Mouse (Mus musculus) thymus, postnatal 10 days (tissue): ENCODE data around the gene Adam11.
A peak's percentile ranks its signal among the peaks of the same experiment; 100 is the strongest.

Source experiments
- DNase-seq, 2 experiments: peaks; one replicate each; pipeline ENCODE4 v3.0.0; 2021; ENCODE audit warnings: low spot score in 2 of 2

Adam11 gene

DNA sequence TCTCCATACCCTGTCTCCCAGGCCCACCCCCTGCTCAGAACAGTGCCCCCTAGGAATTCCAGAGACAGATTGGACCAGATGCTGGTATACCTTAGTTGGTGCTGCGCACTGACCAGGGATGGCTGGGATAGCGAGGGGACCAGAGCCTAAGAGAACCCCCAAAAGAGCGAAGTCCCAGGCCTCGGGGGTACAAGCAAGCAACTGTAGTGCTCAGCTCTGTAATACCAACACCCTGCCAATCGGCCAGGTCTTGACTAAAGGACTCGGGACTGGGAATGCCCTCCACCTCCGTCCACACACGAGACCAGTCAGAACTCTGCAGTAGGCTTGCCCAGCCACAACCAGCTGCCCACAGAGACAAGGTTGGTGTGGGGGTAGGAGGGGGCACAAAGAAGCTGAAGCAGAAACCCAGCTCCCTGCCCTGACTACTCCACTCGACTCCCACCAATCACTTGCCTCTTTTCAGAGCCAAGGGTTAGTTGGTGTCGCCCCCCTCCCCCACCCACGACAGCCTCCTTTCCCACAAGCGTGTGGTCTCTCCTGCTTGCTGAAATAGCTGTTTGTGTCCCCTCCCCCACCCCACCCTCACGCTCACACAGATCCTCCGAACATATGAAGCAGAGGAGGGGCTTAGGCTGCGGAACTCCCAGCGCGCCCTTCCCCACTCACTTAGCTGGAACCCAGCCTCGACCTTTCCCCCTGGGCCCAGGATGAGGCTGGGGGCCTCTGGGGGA, 7.5 kb upstream of the Adam11 start:
- peak; percentile 80 to 85 for DNase-seq

DNA sequence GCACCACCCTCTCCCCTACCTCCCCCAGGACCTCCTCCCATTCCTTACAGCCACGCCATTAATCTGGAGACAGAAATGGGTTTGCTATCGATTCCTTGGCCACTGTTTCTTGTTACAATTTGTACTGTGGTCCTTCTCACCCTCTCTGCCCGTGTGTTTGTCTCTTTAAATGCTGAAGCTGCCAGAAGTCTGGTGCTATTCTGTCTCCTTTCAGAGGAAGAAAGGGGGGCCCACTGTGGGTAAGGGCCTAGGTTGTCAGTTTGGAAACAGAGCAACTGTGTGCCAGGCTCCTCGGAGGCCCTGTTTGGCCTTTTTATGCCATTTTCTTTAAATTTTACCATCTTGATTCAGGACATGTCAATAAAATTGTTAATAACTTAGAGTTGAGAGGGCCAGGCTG, 6.8 kb upstream of the Adam11 start:
- DNase-seq = peak; percentile 57 to 63

DNA sequence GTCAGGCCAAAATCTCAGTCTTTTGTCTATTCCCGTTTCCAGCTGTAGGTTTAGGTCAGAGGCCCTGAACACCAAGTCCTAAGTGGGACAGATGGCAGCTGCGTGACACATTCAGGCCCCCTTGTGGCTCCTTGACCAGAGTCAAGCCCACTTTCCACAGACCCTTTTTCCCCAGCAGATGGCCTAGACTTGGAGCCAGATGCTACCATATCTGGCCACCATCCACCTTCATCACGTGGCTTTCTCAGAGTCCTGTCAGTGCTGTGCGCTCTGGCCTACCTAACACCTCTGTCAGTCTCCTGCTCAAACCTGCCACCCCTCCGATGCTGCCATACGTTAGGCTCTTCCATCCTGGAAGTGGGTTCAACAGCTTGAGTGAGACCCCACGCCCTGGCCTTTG, 5.8 kb upstream of the Adam11 start:
- no peak for DNase-seq

DNA sequence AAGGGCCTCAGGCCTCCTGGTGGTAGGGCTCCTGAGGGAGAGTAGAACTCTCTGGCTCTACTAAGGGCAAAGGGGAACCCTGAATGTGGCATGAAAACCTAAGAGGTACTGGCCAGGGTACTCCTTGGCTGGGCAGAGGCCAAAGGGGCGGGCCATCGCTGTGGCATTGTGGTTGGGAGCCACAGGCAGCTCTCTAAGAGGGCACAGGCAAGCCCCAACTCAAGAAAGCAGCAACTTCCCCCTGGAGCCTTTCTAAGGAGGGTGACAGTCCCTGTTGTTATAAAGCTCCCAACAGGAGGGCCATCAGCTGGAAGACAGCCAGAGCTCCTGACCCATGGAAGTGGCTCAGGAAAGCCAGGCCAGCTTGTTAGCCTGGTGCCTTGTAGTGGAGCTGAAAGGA, 2.3 kb upstream of the Adam11 start:
- no peak for DNase-seq

DNA sequence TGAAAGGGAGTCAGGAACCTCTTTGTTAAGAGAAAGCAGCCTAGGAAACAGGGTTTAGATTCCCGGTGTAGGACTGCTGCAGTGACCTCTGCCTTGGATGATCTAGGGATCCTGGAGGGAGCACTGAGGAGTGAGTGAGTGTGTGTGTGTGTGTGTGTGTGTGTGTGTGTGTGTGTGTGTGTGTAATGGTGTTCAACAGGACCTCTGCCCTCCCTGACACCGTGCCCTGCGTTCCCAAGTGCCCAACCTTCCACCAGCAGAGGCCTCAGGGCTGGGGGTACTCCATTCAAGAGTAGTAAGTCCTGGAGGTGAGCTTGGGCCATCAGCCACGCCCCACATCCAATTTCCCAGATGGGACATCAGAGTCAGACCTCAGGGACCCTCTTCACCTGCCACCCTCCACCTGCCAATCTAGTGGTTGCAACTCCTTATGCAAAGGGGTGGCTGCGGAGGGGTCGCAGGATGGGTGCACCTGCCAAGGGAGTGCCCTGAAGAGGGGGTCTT, 382 bp upstream of the Adam11 start:
- DNase-seq = no peak

DNA sequence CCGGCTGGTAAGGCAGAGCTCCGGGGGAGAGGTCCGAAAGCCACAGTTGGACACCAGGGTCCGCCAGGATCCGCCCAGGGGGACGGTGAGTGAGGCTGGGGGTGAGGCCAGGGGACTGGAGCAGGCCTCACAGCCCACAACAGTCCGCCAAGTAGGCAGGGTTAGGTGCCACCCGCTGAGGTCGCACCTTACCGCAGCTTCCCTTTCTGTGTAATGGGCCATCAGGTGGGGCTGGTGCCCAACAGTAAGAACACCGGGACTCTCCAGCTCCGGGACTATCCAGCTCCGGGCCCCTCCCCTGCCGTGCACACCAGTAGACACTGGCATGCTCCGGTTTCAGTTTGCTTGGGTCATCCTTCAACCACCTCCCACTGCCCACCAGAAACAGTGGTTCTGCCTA, 1.0 kb downstream of the Adam11 start:
- DNase-seq = peak in 1 of 2 experiments; percentile 15

DNA sequence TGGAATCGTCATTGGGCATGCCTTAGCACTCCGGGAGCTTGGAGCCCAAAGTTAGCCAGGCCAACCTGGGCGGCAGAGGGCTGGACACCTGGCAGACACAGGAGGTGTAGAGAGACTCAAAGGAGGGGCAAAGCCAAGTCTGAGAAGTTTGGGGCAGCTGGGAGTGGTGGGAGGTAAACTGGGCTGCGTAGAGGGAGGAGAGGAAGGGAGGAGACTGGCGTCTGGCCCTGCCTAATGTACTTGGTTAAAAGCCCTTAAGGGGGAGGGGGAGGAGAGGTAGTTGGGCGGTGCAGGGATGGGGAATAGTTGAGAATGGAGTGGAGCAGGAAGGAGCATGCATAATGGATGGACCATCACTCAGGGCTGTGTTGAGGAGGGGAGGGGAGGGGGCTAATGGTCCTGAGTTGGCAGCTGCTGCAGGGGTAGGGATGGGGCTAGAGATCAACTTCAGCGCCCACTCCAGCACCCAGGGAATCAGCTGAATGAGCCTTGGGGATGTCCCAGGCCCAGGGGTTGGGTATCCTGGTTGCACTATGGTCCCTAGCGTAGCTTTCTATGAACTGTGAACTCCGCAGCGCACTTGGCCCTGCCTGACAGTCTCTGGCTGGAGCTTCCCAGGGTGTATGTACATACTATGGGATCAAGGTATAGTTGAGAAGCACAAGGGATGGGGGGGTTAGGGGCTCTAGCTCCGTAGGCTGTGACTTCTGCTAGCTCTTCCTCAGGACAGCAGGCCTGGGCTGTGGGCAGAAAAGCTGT, 1.9 kb downstream of the Adam11 start:
- DNase-seq = no peak

DNA sequence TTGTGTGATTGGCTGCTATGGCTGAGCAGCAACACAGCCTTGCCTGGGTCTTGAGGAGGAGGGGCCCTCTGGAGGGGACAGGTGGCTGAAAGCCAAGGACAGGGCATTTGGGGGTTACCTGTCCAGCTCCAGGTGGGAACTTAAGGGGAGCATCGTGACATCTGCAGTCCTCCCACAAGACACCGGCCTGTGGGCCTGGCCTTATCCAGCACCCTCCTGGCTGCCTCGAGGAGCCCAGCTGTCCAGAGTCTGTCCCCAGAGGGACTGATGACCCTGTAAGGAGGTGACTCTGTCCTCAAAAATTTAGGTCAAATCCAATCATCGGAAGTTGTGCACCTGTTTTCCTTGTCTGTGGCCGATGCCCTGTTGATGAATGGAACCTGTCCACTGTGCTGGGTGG, 4.2 kb downstream of the Adam11 start:
- DNase-seq = no peak

DNA sequence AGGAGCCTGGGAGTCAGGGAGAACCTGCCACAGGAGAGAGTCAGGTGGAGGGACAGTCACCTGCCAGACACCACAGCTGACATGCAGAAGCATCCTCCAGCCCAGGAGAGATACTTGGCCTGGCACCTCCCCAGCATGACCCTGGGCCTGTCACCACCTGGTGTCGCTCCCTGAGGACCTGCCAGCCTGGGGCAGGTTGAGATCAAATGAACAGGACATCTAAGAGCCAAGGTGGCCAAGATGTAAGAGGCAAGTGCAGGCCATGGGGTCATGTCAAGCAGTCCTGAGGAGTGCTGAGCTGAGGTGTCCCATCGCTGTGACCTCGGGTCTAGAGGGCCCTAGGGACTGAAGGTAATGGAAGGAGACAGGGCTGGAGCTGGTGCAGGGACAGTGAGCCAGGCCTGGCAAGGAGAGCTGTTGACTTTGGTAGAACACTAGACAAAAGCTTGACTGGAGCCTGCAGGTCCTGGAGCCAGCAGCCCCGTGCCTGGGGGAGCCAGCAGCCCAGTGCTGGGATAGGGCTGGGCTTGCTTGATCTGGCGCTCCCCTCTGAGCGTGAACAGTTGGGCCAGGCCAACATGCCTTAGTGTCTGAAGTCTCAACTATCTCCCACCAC, 5.9 kb downstream of the Adam11 start:
- DNase-seq = no peak

DNA sequence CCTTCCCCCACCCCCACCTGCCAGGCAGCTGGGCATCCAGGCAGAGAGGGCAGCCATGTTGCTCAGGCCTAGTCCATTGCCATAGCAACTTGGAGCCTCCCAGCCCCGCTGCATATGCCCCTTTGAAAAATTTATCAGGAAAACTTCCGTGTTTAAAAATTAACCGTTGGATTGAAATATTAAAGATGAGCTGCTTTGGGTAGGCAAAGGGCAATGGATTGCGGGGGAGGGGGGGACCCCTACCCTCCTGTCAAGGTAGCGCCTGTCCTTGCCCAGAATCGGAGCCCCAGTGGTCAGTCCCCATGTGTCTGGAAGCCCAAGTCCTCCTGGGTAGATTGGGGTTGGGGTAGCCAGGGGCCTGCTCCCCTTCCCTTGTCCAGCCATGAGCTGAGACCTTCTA, 7.9 kb downstream of the Adam11 start:
- DNase-seq = no peak

DNA sequence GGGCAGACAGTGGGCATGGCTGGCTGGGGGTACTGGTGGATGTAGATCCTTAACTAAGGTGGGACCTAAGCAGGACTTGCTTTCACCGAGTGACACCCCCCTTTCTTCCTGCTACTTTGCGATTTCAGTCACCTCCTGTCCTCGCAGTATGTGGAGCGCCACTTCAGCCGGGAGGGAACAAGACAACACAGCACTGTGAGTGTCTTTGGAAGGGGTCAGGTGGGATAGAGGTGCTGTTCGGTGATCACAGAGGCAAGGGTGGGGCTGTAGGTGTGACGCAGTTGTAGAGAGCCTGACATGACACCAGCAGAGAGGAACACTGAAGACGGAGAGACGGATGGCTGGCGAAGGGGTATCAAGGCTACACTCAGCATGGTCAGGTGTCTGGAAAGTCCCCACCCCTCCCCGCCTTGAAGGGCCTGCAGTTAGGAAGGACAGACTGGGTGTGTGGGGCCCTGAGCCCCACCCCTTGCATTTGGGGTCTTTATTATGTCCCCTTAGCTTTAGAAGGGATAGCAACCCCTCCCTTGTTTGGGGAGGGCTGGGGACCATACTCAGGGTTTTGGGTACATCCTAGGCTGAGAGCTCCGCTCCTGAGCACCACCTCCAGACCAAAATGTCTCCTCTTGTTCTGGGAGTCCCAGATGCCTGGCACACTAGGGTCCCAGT, 8.9 kb downstream of the Adam11 start:
- DNase-seq = no peak

DNA sequence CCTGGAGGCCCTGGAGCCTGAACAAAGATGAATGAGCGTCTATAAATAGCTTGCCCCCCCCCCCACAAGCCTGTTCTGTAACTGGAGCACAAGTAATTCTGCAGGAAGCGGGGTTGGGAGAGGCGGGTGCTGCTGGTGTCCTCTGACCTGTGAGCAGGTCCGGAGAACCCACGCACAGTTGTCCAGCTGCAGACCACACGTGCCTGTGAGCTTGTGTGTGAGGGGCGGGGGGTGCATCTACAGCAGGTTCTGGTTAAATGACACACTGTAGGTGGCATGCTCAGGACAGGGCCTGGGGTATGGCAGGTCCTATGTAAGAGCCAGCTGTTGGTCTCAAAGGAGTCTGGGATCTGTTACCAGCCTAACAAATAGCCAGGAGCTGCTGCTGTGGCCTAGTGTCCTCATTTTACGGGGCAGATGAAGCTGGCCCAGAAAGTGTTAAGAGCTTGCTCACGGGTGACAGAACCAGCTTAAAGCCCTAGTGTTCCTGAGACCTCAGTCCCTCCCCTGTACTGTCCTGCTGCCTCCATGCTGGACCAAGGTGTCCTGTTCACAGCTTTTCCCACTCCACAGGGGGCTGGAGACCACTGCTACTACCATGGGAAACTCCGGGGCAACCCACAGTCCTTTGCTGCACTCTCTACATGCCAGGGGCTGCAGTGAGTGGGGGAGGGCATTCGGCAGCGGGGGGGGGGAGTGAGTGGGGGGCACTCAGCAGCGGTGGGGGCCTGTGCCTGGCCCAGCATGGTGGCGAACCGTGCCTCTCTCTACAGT, 9.6 kb downstream of the Adam11 start:
- DNase-seq = no peak

DNA sequence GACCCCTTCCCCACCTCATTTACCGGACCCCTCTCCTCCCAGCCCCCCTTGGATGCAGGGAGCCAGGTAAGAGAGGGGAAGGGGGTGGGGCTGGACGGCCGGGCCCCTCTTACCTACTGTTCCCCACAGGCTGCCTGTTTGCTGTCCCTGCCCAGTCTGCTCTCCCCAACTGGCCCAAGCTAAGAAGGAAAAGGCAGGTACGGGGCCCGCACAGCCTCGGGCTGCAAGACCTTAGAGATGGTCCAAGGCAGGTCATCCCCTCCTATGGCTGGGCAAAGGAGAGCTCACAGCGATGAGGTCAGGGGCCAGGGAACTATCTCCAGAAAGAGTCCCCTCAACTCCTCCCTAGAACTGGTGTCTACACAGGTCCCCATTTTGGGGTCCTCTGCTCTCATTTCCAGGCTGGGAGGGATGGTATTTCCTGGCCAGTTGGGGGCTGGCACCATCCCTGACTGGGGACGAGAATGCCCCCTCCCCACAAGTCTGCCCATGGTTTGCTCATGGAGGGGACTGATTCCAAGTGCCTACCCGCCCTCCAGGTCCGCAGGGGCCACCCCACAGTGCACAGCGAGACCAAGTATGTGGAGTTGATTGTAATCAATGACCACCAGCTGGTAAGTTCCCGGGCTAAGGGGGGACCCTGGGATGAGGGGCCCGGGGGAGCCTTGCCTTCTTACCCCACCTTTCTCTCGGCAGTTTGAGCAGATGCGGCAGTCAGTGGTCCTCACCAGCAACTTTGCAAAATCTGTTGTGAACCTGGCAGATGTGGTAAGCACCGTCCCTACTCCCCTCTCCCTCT, 10.9 kb downstream of the Adam11 start:
- no peak for DNase-seq

DNA sequence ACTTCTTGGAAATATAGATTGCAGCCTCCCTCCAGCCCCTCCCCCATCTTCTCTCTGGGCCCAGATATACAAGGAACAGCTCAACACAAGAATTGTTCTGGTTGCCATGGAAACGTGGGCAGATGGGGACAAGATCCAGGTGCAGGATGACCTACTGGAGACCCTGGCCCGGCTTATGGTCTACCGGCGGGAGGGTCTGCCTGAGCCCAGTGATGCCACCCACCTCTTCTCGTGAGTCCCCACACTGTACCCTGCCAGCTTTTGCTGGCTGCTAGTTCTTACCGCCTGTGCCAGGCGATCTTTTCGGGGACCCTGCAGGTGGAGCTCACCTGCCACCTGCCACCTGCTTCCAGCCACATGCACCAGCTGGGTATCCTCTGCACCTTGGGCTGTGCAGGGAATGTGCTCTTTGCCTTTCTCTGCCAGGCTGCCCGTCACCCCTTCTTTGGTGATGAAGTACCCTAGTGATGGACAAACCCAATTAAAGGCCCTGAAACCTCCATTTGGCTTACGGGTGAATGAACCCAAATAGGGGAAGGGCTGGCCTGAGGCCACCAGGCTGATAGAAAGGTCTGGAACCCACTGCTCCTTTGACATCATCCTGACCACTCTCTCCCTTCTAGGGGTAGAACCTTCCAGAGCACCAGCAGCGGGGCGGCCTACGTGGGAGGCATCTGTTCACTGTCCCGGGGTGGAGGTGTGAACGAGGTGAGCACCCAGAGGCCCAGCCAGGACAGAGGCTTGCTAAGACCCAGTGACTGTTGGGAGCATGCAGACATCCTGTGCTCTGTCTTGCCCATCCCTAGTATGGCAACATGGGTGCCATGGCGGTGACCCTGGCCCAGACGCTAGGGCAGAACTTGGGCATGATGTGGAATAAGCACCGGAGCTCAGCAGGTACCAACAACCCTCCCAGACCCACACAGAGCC, 11.8 kb downstream of the Adam11 start:
- no peak for DNase-seq

DNA sequence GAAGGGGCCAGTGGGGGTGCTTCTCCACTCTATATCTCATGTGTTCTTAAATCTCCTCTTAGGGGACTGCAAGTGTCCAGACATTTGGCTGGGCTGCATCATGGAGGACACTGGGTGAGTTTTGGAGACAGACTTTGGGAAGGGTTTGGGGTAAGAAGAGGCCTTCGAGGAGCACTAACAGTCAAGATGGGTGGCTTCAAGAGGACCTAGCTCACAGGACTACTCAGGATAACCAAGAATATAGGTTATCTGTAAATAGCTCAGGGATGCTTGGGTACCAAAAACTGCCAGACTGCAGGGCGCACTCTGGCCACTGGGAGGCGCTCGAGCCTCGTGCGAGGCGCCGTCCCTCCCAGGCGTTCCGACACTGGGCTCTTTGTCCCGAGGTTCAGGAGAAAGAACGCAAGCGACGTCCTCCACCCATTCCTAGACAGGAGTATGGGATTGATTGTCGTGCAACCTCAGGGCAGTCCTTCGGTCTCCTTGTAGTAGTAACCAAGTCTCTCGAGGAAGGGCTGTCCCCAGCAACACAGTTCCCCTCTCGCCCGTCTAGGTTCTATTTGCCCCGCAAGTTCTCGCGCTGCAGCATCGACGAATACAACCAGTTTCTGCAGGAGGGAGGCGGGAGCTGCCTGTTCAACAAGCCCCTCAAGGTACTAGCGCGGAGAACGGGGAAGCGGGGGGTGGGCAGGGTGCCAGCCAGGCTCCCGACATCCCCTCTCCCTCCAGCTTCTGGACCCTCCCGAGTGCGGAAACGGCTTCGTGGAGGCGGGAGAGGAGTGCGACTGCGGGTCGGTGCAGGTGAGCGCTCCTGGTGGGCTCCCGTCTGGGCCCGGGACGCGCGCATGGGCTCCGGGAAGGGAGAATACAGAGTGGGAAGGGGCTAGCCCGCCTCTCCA, 12.7 kb downstream of the Adam11 start:
- peak; percentile 57 to 86 for DNase-seq

DNA sequence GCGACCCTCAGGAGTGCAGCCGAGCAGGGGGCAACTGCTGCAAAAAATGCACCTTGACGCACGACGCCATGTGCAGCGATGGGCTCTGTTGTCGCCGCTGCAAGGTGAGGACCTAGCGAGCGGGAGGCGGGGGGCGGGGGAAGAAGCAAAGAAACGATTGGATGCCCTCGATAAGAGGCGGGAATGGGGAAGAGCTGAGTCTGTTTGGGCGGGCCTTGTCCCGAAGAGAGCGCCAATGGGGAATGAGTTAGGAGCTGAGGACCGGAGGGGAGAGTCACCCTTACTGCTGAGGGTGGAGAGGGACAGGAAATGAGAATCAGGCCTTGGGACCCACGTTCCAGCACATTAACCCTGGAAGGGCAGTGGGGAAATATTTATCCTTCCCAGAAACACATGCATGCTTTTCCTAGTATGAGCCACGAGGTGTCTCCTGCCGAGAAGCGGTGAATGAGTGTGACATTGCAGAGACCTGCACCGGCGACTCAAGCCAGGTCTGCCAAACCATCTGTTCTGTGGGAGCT, 13.4 kb downstream of the Adam11 start:
- peak; percentile 51 to 54 for DNase-seq

DNA sequence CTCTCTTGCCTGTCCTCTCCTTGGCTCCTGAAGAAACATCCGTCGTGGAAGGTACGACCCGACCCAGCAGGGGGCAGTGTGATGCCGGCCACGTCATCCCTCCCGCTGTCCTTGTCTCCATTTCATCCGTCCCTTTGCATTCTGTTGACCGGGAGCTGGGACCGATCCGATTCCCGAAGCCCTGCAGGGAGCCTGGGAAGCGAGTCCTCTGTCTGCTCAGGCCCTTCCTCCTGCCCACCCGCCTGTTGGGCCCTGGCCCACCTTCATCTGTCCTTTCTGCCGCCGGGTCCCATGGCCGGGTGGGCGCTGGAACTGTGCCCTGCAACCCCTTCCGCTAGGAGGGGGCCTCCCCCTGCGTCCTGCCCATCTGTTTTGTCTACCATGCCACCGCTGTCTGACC, 16.4 kb downstream of the Adam11 start:
- DNase-seq = peak in 1 of 2 experiments; percentile 20

DNA sequence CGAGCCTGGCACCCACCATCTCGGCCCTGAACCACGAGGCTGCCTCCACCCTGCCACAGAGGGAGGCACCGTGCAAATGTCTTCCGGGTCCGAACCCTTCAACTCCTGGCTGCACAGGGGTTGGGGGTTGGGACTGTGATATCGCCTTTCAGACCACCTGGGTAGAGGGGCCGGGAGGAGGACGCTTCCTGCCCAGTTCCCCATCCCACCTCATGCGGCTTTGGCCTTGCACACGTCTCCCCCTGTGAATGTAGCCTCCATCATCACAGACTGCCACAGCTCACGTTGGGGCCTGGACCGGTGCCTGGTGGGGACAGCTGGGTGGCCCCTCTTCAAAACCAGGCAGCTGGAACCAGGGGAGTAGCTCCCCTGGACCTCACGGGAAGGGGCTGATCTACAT, 16.9 kb downstream of the Adam11 start:
- no peak for DNase-seq
